Mouse (Mus musculus) layer of hippocampus, adult 2 months (tissue): ENCODE results near the gene Epb41l3. TPM values are rescaled to one million over a fixed set of nuclear protein-coding genes. Genes with fewer than 3 reads are reported as not detected.
A peak's percentile ranks its signal among the peaks of the same experiment; 100 is the strongest.

Experiments used
- DNase-seq, 2 experiments: peaks; one replicate each; pipeline ENCODE4 v3.0.0; 2022; ENCODE audit warnings: low spot score in 2 of 2
- H3K27ac ChIP-seq: fragments of 200-600 bp; 2 replicates; pipeline ENCODE4 v1.8.1; 2022
- H3K4me3 ChIP-seq: fragments of 200-600 bp; 2 replicates; pipeline ENCODE4 v1.8.1; 2022; ENCODE audit warnings: mild to moderate bottlenecking
- CTCF ChIP-seq: fragments of 200-600 bp; conservative IDR thresholded peaks from 2 replicates; pipeline ENCODE4 v1.8.1; 2022; ENCODE audit warnings: antibody characterized with exemption, mild to moderate bottlenecking, moderate library complexity
- total RNA-seq, 2 experiments: library from RNA; stranded (reverse); gene quantifications; 2 replicates each; pipeline ENCODE4 v1.2.3; 2021

The Epb41l3 gene
- total RNA-seq, 2 experiments from 2014 or later, result 124 to 129 TPM

DNA sequence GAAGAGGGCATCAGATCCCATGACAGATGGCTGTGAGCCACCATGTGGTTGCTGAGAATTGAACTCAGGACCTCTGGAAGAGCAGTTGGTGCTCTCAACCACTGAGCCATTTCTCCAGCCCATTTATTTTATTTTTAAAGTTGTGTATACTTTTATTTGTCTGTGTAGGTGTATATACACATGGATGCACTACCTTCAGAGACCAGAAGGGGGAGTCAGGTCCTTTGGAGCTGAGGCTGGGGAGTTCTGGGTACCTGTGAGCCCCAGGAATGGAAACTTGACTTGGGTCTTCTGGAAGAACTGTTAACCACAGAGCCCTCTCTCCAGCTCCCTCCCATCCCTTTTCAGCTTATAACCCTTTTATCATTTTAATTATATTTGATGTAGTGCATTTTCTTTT, 135.6 kb downstream of the Epb41l3 start:
- TF ChIP-seq CTCF, result peak; percentile 59
- no peak for DNase-seq
- no peak overlapping the region for H3K4me3 ChIP-seq
- H3K27ac ChIP-seq, result no peak overlapping the region

DNA sequence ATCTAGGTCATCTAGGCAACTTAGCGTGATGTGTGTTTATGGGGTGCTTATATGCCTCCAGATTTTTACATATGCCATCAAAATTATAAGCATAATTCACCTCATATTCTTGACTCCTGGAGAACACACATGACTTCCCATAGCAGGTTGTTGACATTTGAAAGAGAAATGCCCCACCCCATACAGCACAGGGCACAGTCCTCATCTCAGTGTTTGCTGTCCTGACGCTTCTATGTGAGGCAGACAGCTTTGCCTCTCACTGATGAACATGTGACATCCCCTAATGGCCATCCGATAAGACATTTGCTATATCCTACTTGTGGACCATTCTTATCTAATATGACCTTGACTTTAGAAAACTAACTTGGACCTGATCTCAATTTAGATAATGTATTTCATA, 140.6 kb downstream of the Epb41l3 start:
- TF ChIP-seq CTCF, result no peak
- no peak for DNase-seq
- H3K27ac ChIP-seq, result no peak overlapping the region
- no peak overlapping the region for H3K4me3 ChIP-seq

DNA sequence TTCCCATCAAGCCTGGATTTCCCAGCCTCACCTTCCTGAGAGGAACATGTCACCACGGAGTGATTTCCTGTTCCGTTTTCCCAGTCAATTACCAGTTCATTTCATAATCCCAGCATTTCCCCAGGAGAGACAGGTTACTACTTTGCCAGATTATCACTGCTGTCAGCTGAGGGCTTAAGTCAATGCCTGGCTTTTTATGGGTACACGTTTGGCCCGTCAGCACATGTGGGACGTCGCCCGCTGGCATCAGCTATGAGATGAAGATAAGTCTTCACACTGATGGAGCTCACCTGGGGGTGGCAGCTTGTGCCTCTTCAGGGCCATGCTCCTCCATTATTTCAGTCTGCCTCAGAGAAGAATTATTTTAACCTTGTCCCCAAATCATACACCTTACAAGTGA, 145.4 kb downstream of the Epb41l3 start:
- Histone ChIP-seq H3K27ac (no peak overlapping the region), H3K4me3 (no peak overlapping the region)
- no peak for TF ChIP-seq CTCF
- DNase-seq, result no peak

DNA sequence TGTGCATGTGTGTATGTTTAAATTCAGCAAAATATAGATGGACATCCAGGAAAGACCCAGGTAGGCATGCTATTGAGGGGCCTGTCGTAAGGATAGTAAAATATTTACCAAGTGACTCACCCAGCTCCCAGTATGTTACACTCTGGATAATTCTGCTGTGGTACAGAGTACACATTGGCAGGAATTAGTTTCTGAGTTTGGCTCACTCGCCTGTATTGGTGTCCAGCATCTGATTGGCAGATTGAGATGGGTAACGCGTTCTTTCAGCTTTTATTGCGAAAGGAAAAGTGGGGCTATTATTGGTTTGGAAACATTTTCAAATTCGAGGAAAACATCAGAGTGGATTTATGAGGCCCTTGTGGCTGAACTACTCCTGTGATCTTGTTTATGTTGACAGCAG, 145.9 kb downstream of the Epb41l3 start:
- no peak overlapping the region for H3K4me3 ChIP-seq
- no peak for TF ChIP-seq CTCF
- no peak overlapping the region for H3K27ac ChIP-seq
- peak in 1 of 2 experiments; percentile 38 for DNase-seq

DNA sequence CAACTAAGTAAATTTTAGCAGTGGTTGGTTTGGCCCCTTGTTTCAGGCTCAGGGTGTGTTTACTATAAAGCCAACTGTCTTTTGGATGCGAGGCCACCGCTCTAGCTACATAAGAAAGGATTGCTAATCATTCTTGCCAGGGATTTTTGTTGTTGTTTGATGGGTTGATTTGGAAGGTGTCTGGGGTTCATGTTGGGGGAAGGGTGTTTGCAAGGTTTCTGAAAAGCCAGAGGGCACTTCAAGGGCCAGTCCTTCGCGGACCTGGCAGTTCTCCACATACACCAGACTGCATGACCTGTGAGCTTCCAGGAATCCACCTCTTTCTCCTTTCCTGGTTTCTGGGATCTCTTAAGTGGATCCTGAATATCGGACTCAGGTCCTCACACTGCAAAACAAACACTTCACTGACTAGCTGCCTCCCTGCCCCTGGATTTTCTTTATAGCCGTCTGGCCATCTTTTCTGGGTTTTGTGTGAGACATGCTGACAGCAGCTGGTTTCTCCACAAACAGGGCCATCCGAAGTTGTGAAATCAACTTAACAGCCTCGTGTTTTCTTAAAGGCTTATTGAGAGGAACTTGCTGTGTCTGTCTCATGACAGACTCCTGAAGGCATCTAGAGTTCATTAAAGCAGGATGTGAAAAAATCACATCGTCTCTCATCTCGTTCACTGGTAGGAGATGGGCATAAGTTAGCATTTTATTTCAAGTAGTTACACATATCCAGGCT, 146.6 kb downstream of the Epb41l3 start:
- Histone ChIP-seq H3K27ac (no peak overlapping the region), H3K4me3 (no peak overlapping the region)
- DNase-seq, result no peak
- no peak for TF ChIP-seq CTCF

DNA sequence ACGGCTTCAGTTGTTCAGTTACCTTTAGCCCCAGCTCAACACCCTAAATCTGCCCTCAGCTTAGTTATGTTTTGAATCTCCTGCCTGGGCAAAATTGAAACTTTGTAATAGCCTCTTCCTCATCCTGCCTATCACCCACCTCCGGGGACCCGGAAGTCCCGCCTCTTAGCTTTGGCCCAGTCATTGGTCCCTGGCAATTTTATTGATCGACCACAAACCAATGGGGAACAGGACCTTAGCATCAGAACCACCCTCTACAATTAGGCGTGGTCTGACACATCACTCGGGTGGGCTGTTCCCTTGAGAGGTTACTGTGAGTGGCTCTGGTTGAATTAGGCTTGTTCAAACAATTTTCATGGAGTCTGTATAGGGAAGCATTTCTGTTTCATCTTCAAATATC, 150.5 kb downstream of the Epb41l3 start:
- no peak for TF ChIP-seq CTCF
- Histone ChIP-seq H3K4me3 (no peak overlapping the region), H3K27ac (no peak overlapping the region)
- DNase-seq, result no peak

DNA sequence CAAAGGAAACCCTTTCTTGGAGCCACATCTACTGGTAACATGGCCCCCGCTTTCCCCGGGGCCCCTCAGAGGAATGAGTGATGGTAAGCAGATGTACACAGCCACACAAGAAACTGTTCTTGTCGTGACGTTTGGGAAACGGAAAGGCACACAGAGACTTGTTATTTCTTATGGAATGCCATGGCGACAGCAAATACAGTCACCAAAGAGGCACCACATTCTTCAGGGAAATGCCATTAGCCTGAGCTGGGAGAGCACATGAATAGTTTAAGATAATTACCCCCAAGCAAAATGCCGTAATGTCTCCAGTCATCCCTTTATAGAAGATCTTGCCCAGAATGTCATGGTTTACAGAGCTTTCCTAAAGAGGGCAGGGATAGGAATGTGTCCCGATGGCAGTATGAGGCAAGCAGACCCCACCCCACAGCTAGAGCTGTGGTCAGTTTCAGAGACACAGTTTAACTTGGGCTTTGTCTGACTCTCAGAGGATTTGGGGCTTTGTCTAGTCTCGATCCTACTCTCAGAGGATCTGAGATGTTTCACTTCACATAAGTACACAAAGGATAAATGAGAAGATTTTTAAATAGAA, 152.0 kb downstream of the Epb41l3 start:
- no peak for DNase-seq
- no peak overlapping the region for H3K27ac ChIP-seq
- no peak overlapping the region for H3K4me3 ChIP-seq
- no peak for TF ChIP-seq CTCF

DNA sequence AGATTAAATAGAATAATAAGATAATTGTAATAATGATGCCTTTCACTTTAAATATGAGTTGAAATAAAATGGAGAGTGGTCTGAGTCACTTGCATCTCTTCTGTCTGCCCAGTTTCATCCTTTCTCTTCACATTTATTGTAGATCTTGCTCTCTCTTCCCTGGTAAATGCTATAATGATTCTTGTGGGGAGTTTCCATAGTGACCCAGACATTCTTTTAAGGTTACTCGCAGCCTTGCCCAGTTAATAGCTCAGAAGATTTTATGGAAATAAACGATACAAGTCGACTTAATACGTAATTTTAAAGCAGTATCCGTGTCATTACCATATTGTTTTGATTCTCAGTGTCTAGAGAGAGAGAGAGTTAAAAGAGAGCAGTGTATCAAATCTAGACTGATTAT, 154.0 kb downstream of the Epb41l3 start:
- TF ChIP-seq CTCF, result no peak
- H3K27ac ChIP-seq, result no peak overlapping the region
- no peak for DNase-seq
- no peak overlapping the region for H3K4me3 ChIP-seq

DNA sequence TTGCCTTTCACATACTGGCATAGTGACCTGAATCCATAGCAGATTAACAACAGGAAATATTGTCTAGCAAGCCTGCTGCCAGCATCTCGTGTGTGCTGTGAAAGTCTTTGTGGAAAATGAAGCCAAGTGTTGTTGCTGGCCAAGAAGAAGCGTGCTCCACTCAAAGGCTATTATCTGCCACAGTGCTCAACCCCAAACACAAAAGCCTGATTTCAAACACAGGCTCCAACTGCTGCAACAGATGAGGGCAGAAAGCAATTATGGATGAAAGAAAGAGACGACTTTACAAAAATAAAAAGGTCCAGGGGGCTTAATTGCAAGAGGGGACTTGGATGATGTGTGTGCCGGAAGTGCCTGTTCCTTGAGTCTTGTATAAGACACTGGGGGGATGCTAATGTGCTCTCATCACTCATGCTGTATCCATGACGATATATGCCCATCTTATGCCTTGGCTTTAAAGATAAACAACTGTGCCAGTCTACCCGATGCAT, 154.7 kb downstream of the Epb41l3 start:
- H3K27ac ChIP-seq, result no peak overlapping the region
- no peak for TF ChIP-seq CTCF
- no peak for DNase-seq
- H3K4me3 ChIP-seq, result no peak overlapping the region

DNA sequence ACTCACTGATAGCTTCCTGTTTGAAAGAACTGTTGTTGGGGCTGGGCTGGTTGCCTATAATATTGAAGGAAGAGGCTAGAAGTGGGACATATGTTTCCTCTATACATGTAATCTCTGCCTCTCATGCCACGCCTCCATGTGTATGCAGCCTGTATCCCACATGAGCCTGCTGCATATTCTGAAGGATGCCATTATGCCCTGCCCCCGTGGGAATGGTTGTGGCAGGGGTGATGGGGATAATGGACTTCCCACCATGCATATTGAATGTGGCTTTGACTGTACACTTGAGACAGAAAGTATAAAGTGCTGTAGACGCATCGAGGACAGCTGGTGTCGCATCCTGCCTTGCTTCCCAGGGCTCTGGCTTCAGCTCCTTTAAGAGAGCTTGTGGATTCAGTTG, 155.9 kb downstream of the Epb41l3 start:
- Histone ChIP-seq H3K27ac (no peak overlapping the region), H3K4me3 (no peak overlapping the region)
- no peak for DNase-seq
- TF ChIP-seq CTCF, result no peak

DNA sequence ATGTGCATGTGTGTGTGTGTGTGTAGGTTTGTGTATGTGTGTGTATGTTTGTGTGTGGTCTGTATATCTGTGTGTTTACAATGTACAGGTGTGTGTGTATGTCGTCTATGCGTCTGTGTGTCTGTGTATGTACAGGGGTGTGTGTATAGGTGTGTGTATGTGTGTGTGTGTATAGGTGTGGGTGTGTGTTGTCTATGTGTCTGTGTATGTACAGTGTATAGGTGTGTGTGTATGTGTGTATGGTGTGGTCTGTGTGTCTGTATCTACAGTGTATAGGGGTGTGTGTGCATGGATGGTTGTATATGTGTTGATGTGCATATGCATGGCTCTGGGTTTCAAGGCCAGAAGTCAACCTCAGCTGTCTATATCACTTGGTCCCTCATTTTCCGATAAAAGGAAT, 161.7 kb downstream of the Epb41l3 start:
- Histone ChIP-seq H3K4me3 (no peak overlapping the region), H3K27ac (no peak overlapping the region)
- DNase-seq, result no peak
- no peak for TF ChIP-seq CTCF

DNA sequence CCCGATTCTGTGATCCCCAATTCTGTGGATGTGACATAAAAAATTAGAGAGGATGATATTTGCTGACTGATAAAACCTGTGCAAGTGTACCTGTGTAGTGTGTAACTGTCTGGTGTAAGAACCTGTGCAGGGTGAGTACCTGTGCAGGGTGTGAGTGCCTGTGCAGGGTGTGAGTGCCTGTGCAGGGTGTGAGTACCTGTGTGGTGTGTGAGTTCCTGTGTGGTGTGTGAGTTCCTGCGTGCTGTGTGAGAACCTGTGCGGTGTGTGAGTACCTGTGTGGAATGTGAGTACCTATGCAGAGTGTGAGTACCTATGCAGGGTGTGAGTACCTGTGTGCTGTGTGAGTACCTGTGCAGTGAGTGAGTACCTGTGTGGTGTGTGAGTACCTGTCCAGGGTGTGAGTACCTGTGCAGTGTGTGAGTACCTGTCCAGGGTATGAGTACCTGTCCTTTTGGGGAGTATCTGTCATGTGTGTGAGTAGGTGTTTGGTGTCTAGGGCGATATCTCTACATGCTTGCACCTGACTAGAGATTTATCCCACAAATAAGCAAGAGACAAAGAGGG, 163.4 kb downstream of the Epb41l3 start:
- Histone ChIP-seq H3K27ac (no peak overlapping the region), H3K4me3 (no peak overlapping the region)
- no peak for DNase-seq
- TF ChIP-seq CTCF, result no peak

DNA sequence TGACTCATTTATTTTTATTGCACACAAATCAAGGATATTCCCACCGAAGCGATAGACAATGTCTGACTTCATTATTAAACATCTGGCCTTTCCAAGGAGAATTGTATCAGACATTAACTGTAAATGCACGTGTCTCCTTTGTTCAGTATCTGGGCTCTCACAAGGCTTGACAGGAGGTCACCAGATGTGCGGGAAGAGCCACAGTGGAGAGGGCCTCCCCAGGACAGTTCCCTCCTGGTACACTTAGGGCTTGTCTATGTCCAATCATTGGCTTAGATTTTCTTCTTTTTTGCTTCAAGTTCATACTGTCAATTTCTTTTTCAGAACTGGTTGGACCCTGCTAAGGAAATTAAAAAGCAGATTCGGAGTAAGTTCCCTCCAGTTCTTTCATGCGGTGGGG, 163.9 kb downstream of the Epb41l3 start:
- no peak for DNase-seq

DNA sequence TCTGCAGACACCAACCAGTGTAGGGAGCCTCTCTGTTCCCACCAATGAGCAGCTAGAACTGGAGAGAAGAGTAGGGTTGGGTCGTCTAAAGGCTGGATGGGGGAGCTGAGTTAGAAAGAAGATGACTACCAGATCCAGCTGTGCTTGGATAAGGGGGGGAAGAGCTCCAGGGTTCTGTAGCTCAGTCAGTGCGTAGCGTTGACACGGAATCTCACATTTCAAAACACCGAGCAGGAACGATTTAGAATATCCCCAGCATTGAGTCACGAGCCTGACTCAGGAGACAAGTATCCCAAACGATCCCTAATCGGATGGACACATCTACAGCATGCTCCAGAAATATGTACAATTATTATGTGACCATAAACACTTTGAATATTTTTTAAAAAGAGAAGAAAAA, 180.4 kb downstream of the Epb41l3 start:
- H3K4me3 ChIP-seq, result no peak overlapping the region
- no peak overlapping the region for H3K27ac ChIP-seq
- TF ChIP-seq CTCF, result no peak
- DNase-seq, result no peak

More for the DNA sequence above, 163.9 kb downstream of the Epb41l3 start:
- no peak for TF ChIP-seq CTCF
- Histone ChIP-seq H3K4me3 (no peak overlapping the region), H3K27ac (no peak overlapping the region)
